ENCODE assay signal across 8 mouse cellular contexts in genomic region chr19:46991145-46991544, GRCm38 (mm10). TPM values are rescaled to one million over a fixed set of nuclear protein-coding genes. Genes with fewer than 3 reads are reported as not detected.
DNase-seq lines count a peak whose midpoint lies in the region; ATAC-seq and TF ChIP-seq lines count a peak whose summit lies in the region.

No protein-coding gene starts in this region.

- peak; percentile 93 for DNase-seq in hindbrain, embryonic 11.5 days (ENCODE audit: low spot score)
- peak; percentile 82 for DNase-seq in embryonic facial prominence, embryonic 14.5 days (ENCODE audit: low spot score)
- DNase-seq in heart, postnatal 0 days (ENCODE audit: low spot score) = peak; percentile 80
- DNase-seq in layer of hippocampus, postnatal 14 days (ENCODE audit: low spot score in 2 of 2) = peak; percentile 76 to 84
- peak; percentile 85 for DNase-seq in mesoderm, embryonic 11.5 days (ENCODE audit: low read depth, low spot score)
- peak; percentile 55 to 77 for DNase-seq in spleen, adult 2 months (ENCODE audit: low read depth in 1 of 2, low spot score in 2 of 2)

- H3K9me3 ChIP-seq in hindbrain, embryonic 11.5 days (ENCODE audit: control insufficient read depth, low read length) = no peaks in the 10 kb centered on the region
- H3K9me3 ChIP-seq in hindbrain, embryonic 12.5 days (replicated peaks) = no peaks in the 10 kb centered on the region
- H3K9me3 ChIP-seq in embryonic facial prominence, embryonic 14.5 days (ENCODE audit: control insufficient read depth, low read length) = no peaks in the 10 kb centered on the region
- H3K9me3 ChIP-seq in heart, postnatal 0 days (replicated peaks; ENCODE audit: control insufficient read depth, low read length) = no peaks in the 10 kb centered on the region

- TF ChIP-seq POLR2A in bone marrow, adult 2 months (IDR thresholded peaks at IDR 0.05; ENCODE audit: borderline replicate concordance, control insufficient read depth, low read depth, low read length) = no peak
- TF ChIP-seq POLR2A in spleen, adult 2 months (IDR thresholded peaks at IDR 0.05; ENCODE audit: low read depth, low read length) = no peak

- no peaks in the 10 kb centered on the region for H3K36me3 ChIP-seq in hindbrain, embryonic 11.5 days (ENCODE audit: control insufficient read depth, insufficient read depth, low read length)
- H3K36me3 ChIP-seq in hindbrain, embryonic 12.5 days = no peaks in the 10 kb centered on the region
- H3K36me3 ChIP-seq in embryonic facial prominence, embryonic 14.5 days (ENCODE audit: control insufficient read depth, insufficient read depth, low read length) = no peaks in the 10 kb centered on the region
- H3K36me3 ChIP-seq in heart, postnatal 0 days (replicated peaks; ENCODE audit: control insufficient read depth, insufficient read depth, low read length) = no peaks in the 10 kb centered on the region
- H3K36me3 ChIP-seq in spleen, adult 2 months (ENCODE audit: control insufficient read depth, insufficient read depth, low read length) = no peaks in the 10 kb centered on the region

- H3K9ac ChIP-seq in hindbrain, embryonic 11.5 days (ENCODE audit: low read depth, low read length) = no peak overlapping the region
- H3K9ac ChIP-seq in hindbrain, embryonic 12.5 days = no peak overlapping the region
- no peak overlapping the region for H3K9ac ChIP-seq in embryonic facial prominence, embryonic 14.5 days (ENCODE audit: low read depth, low read length)
- no peak overlapping the region for H3K9ac ChIP-seq in heart, postnatal 0 days (replicated peaks; ENCODE audit: low read depth, low read length)

- no peak overlapping the region for H3K4me2 ChIP-seq in hindbrain, embryonic 11.5 days (replicated peaks; ENCODE audit: low read depth, low read length)
- no peak overlapping the region for H3K4me2 ChIP-seq in hindbrain, embryonic 12.5 days (replicated peaks)
- H3K4me2 ChIP-seq in embryonic facial prominence, embryonic 14.5 days (ENCODE audit: low read depth, low read length) = no peak overlapping the region
- no peak overlapping the region for H3K4me2 ChIP-seq in heart, postnatal 0 days (ENCODE audit: low read depth, low read length)

- ATAC-seq in hindbrain, embryonic 11.5 days (ENCODE audit: low FRiP score) = no peak
- no peak for ATAC-seq in hindbrain, embryonic 12.5 days (ENCODE audit: low FRiP score)
- peak; percentile 38; the same call in 1 of the 2 replicates for ATAC-seq in embryonic facial prominence, embryonic 14.5 days (ENCODE audit: low read depth)
- ATAC-seq in heart, postnatal 0 days (ENCODE audit: insufficient read depth, low read depth) = peak; percentile 82

- peaks cover 4% of the 10 kb centered on the region; the same call in 1 of the 2 replicates for H3K4me1 ChIP-seq in hindbrain, embryonic 11.5 days (replicated peaks; ENCODE audit: control insufficient read depth, insufficient read depth, low read length)
- H3K4me1 ChIP-seq in hindbrain, embryonic 12.5 days = peaks cover 9% of the 10 kb centered on the region
- peaks cover 6% of the 10 kb centered on the region for H3K4me1 ChIP-seq in bone marrow, adult 2 months (ENCODE audit: control insufficient read depth, insufficient read depth, low read length)
- H3K4me1 ChIP-seq in embryonic facial prominence, embryonic 14.5 days (ENCODE audit: control insufficient read depth, insufficient read depth, low read length) = no peaks in the 10 kb centered on the region
- 0 out of 2 replicates have a peak, but pooled peaks cover 4% of the 10 kb centered on the region for H3K4me1 ChIP-seq in heart, postnatal 0 days (ENCODE audit: control insufficient read depth, insufficient read depth)
- peaks cover 5% of the 10 kb centered on the region; the same call in 1 of the 2 replicates for H3K4me1 ChIP-seq in spleen, adult 2 months (ENCODE audit: control insufficient read depth, insufficient read depth, insufficient read length)

- 15% methylated on average over 5 of the region's 5 CpGs for WGBS in hindbrain, embryonic 11.5 days
- WGBS in hindbrain, embryonic 12.5 days = 15% methylated on average over 5 of the region's 5 CpGs
- 6% methylated on average over 5 of the region's 5 CpGs for WGBS in bone marrow, adult 2 months
- 14% methylated on average over 5 of the region's 5 CpGs for WGBS in embryonic facial prominence, embryonic 14.5 days
- 6% methylated on average over 5 of the region's 5 CpGs for WGBS in heart, postnatal 0 days
- 8% methylated on average over 5 of the region's 5 CpGs for WGBS in spleen, adult 2 months

- no peak for TF ChIP-seq EP300 in heart, postnatal 0 days (IDR thresholded peaks at IDR 0.05; ENCODE audit: low read depth)

- H3K4me3 ChIP-seq in hindbrain, embryonic 11.5 days (ENCODE audit: low read depth, low read length) = no peak overlapping the region
- no peak overlapping the region for H3K4me3 ChIP-seq in hindbrain, embryonic 12.5 days
- no peak overlapping the region for H3K4me3 ChIP-seq in bone marrow, adult 2 months (replicated peaks; ENCODE audit: control insufficient read depth, low read depth, low read length)
- no peak overlapping the region for H3K4me3 ChIP-seq in embryonic facial prominence, embryonic 14.5 days (ENCODE audit: low read depth, low read length)
- H3K4me3 ChIP-seq in heart, postnatal 0 days (ENCODE audit: low read depth, low read length) = no peak overlapping the region
- H3K4me3 ChIP-seq in spleen, adult 2 months (ENCODE audit: extremely low read depth, insufficient read depth, insufficient read length) = no peak overlapping the region

- no peaks in the 10 kb centered on the region for H3K27me3 ChIP-seq in hindbrain, embryonic 11.5 days (ENCODE audit: control insufficient read depth, insufficient read depth, low read length)
- H3K27me3 ChIP-seq in hindbrain, embryonic 12.5 days = no peaks in the 10 kb centered on the region
- no peaks in the 10 kb centered on the region for H3K27me3 ChIP-seq in embryonic facial prominence, embryonic 14.5 days (replicated peaks; ENCODE audit: control insufficient read depth, insufficient read depth, low read length)
- H3K27me3 ChIP-seq in heart, postnatal 0 days (ENCODE audit: control insufficient read depth, insufficient read depth, low read length) = no peaks in the 10 kb centered on the region
- no peaks in the 10 kb centered on the region for H3K27me3 ChIP-seq in spleen, adult 2 months (ENCODE audit: control insufficient read depth, insufficient read depth, low read length)

- no peak overlapping the region for H3K27ac ChIP-seq in hindbrain, embryonic 11.5 days (ENCODE audit: low read depth, low read length)
- H3K27ac ChIP-seq in hindbrain, embryonic 12.5 days = no peak overlapping the region
- no peak overlapping the region for H3K27ac ChIP-seq in bone marrow, adult 2 months (ENCODE audit: control insufficient read depth, insufficient read depth, low read depth, low read length, poor library complexity)
- no peak overlapping the region for H3K27ac ChIP-seq in embryonic facial prominence, embryonic 14.5 days (replicated peaks; ENCODE audit: low read depth, low read length)
- no peak overlapping the region for H3K27ac ChIP-seq in heart, postnatal 0 days (ENCODE audit: low read depth)
- H3K27ac ChIP-seq in spleen, adult 2 months (ENCODE audit: insufficient read depth, low read length) = no peak overlapping the region

- peak; percentile 93 for TF ChIP-seq CTCF in bone marrow, adult 2 months (IDR thresholded peaks at IDR 0.05; ENCODE audit: control insufficient read depth, insufficient read depth, low read length)
- TF ChIP-seq CTCF in heart, postnatal 0 days (IDR thresholded peaks at IDR 0.05; ENCODE audit: low read depth) = peak; percentile 98
- peak; percentile 92; the same call in 1 of the 2 replicates for TF ChIP-seq CTCF in spleen, adult 2 months (IDR thresholded peaks at IDR 0.05; ENCODE audit: extremely low read depth, insufficient read depth, insufficient read length, insufficient replicate concordance)

RNA-seq across cellular contexts. Expression of gene Ina, which starts 23.4 kb away (rescaled TPM):
- polyA plus RNA-seq in hindbrain, embryonic 11.5 days (2014; fragmentation: Nextera tagmentation; extraction: Ambion mirVana) = 266 and 290 TPM in 2 replicates
- polyA plus RNA-seq in hindbrain, embryonic 12.5 days (2016; fragmentation: Nextera tagmentation; extraction: Ambion mirVana) = 578 and 632 TPM in 2 replicates
- polyA plus RNA-seq in bone marrow, adult 2 months (2011; ENCODE audit: insufficient read depth, insufficient read length, low replicate concordance, missing spikeins) = not detected in 2 replicates
- 17.6 and 17.9 TPM in 2 replicates for polyA plus RNA-seq in embryonic facial prominence, embryonic 14.5 days (2014; fragmentation: Nextera tagmentation; extraction: Ambion mirVana)
- not detected in 2 replicates for total RNA-seq in heart, postnatal 0 days (2014; rRNA removed; ENCODE audit: low replicate concordance)
- polyA plus RNA-seq in heart, postnatal 0 days (2015; fragmentation: Nextera tagmentation; extraction: Ambion mirVana) = not detected in 2 replicates
- total RNA-seq in layer of hippocampus, postnatal 14 days (2021) = 100 to 1,000 TPM; 185 to 190 TPM
- 0.02 TPM in 1 of 2 replicates, not detected in the other for polyA plus RNA-seq in spleen, adult 2 months (2012; rRNA removed)

RNA-seq across cellular contexts. Expression of gene Nt5c2, which starts 23.8 kb away (rescaled TPM):
- 81.5 and 90.6 TPM in 2 replicates for polyA plus RNA-seq in hindbrain, embryonic 11.5 days (2014; fragmentation: Nextera tagmentation; extraction: Ambion mirVana)
- 85.3 and 89.1 TPM in 2 replicates for polyA plus RNA-seq in hindbrain, embryonic 12.5 days (2016; fragmentation: Nextera tagmentation; extraction: Ambion mirVana)
- 21.9 and 39.2 TPM in 2 replicates for polyA plus RNA-seq in bone marrow, adult 2 months (2011; ENCODE audit: insufficient read depth, insufficient read length, low replicate concordance, missing spikeins)
- polyA plus RNA-seq in embryonic facial prominence, embryonic 14.5 days (2014; fragmentation: Nextera tagmentation; extraction: Ambion mirVana) = 65.6 and 66.3 TPM in 2 replicates
- 33.9 and 48.1 TPM in 2 replicates for total RNA-seq in heart, postnatal 0 days (2014; rRNA removed; ENCODE audit: low replicate concordance)
- 92.7 and 111 TPM in 2 replicates for polyA plus RNA-seq in heart, postnatal 0 days (2015; fragmentation: Nextera tagmentation; extraction: Ambion mirVana)
- total RNA-seq in layer of hippocampus, postnatal 14 days (2021) = 10 to 100 TPM; 68.8 to 69.3 TPM
- 10.2 and 11.1 TPM in 2 replicates for polyA plus RNA-seq in spleen, adult 2 months (2012; rRNA removed)

RNA-seq across cellular contexts. Expression of gene Pcgf6, which starts 59.6 kb away (rescaled TPM):
- 31.6 and 32.2 TPM in 2 replicates for polyA plus RNA-seq in hindbrain, embryonic 11.5 days (2014; fragmentation: Nextera tagmentation; extraction: Ambion mirVana)
- 30.4 and 31.1 TPM in 2 replicates for polyA plus RNA-seq in hindbrain, embryonic 12.5 days (2016; fragmentation: Nextera tagmentation; extraction: Ambion mirVana)
- polyA plus RNA-seq in bone marrow, adult 2 months (2011; ENCODE audit: insufficient read depth, insufficient read length, low replicate concordance, missing spikeins) = 5.0 and 7.0 TPM in 2 replicates
- 13.9 and 17.8 TPM in 2 replicates for polyA plus RNA-seq in embryonic facial prominence, embryonic 14.5 days (2014; fragmentation: Nextera tagmentation; extraction: Ambion mirVana)
- 3.3 and 4.3 TPM in 2 replicates for total RNA-seq in heart, postnatal 0 days (2014; rRNA removed; ENCODE audit: low replicate concordance)
- 4.1 and 4.2 TPM in 2 replicates for polyA plus RNA-seq in heart, postnatal 0 days (2015; fragmentation: Nextera tagmentation; extraction: Ambion mirVana)
- 10 to 100 TPM; 18.9 to 19.4 TPM for total RNA-seq in layer of hippocampus, postnatal 14 days (2021)
- polyA plus RNA-seq in spleen, adult 2 months (2012; rRNA removed) = 4.8 and 8.8 TPM in 2 replicates

Comparison
In these comparisons a context has a peak if more than half of its experiments do, and no peak if none do; other contexts are left out.
1. ATAC-seq: peak in embryonic facial prominence, embryonic 14.5 days (single experiment) and heart, postnatal 0 days (single experiment); none in hindbrain, embryonic 11.5 days (single experiment) and hindbrain, embryonic 12.5 days (single experiment).
2. RNA of gene Ina, which starts 23.4 kb away (polyA plus RNA-seq): 578 to 632 TPM in hindbrain, embryonic 12.5 days, 266 to 290 TPM in hindbrain, embryonic 11.5 days and 17.6 to 17.9 TPM in embryonic facial prominence, embryonic 14.5 days; 0.02 TPM in spleen, adult 2 months, not detected in heart, postnatal 0 days and not detected in bone marrow, adult 2 months; every median in the first group is over 10 times any median in the second.
3. Peak in every context shown above with its lines, with median percentiles within 50 percentile points of each other: DNase-seq and CTCF ChIP-seq.